Mouse (Mus musculus) gastrocnemius, adult 8-10 months (tissue): ENCODE results near the gene Srgap3. TPM values are rescaled to one million over a fixed set of nuclear protein-coding genes. Genes with fewer than 3 reads are reported as not detected.

Experiments
- DNase-seq, 2 experiments: peaks; one replicate each; pipeline ENCODE4 v3.0.0; 2022; ENCODE audit warnings: low spot score in 2 of 2
- total RNA-seq, 4 experiments: library from RNA; stranded (reverse); gene quantifications; 2 replicates each; pipeline ENCODE4 v1.2.4; 2022

Srgap3 gene
- total RNA-seq, 4 experiments from 2014 or later: 0.27 to 0.67 (median 0.48) TPM

GRCm38 (mm10) chr6:112820298-112820992 is 126.6 kb downstream of the Srgap3 start:
- DNase-seq: no peak

- no peak for DNase-seq
These were observed 128.6 kb downstream of the Srgap3 start for GRCm38 (mm10) chr6:112818403-112818901.

- no peak for DNase-seq
These were observed 131.5 kb downstream of the Srgap3 start for GRCm38 (mm10) chr6:112815604-112816003.

GRCm38 (mm10) chr6:112814525-112815086 is 132.5 kb downstream of the Srgap3 start:
- DNase-seq: no peak

- no peak for DNase-seq
These were observed 134.2 kb downstream of the Srgap3 start for GRCm38 (mm10) chr6:112812884-112813283.

- DNase-seq: no peak
These were observed 136.6 kb downstream of the Srgap3 start for GRCm38 (mm10) chr6:112810521-112810830.

- DNase-seq: no peak
These were observed 137.2 kb downstream of the Srgap3 start for GRCm38 (mm10) chr6:112809658-112810520.

GRCm38 (mm10) chr6:112808738-112809137 is 138.3 kb downstream of the Srgap3 start:
- no peak for DNase-seq

GRCm38 (mm10) chr6:112801917-112802316 is 145.1 kb downstream of the Srgap3 start:
- no peak for DNase-seq

- no peak for DNase-seq
These were observed 148.7 kb downstream of the Srgap3 start for GRCm38 (mm10) chr6:112798378-112798777.

GRCm38 (mm10) chr6:112796607-112797006 is 150.5 kb downstream of the Srgap3 start:
- DNase-seq: no peak

- DNase-seq: no peak
These were observed 153.2 kb downstream of the Srgap3 start for GRCm38 (mm10) chr6:112793887-112794286.

GRCm38 (mm10) chr6:112789901-112790300 is 157.2 kb downstream of the Srgap3 start:
- DNase-seq: no peak

- no peak for DNase-seq
These were observed 158.4 kb downstream of the Srgap3 start for GRCm38 (mm10) chr6:112788617-112789016.

GRCm38 (mm10) chr6:112788174-112788573 is 158.9 kb downstream of the Srgap3 start:
- DNase-seq: no peak

GRCm38 (mm10) chr6:112781409-112782093 is 165.5 kb downstream of the Srgap3 start:
- no peak for DNase-seq

- DNase-seq: no peak
These were observed 168.9 kb downstream of the Srgap3 start for GRCm38 (mm10) chr6:112778211-112778610.

- DNase-seq: no peak
These were observed 170.3 kb downstream of the Srgap3 start for GRCm38 (mm10) chr6:112776718-112777117.

- no peak for DNase-seq
These were observed 173.3 kb downstream of the Srgap3 start for GRCm38 (mm10) chr6:112773754-112774153.

GRCm38 (mm10) chr6:112770996-112771395 is 176.1 kb downstream of the Srgap3 start:
- no peak for DNase-seq

GRCm38 (mm10) chr6:112758541-112758940 is 188.5 kb downstream of the Srgap3 start:
- no peak for DNase-seq

- no peak for DNase-seq
These were observed 190.2 kb downstream of the Srgap3 start for GRCm38 (mm10) chr6:112756866-112757265.
